Mouse (Mus musculus) hindbrain, embryonic 11.5 days (tissue): ENCODE results near the gene Zfp536. TPM values are rescaled to one million over a fixed set of nuclear protein-coding genes. Genes with fewer than 3 reads are reported as not detected.

Experiments used
- ATAC-seq: fragments of 200-750 bp; cut with Nextera tagmentation; 2 replicates; pipeline ENCODE4 v1.8.0; 2017; ENCODE audit warnings: mild to moderate bottlenecking, moderate TSS enrichment, moderate library complexity; ENCODE audit not compliant: low FRiP score
- DNase-seq: peaks from one replicate; pipeline ENCODE4 v3.0.0-alpha.2; 2015; ENCODE audit warnings: low spot score
- H3K27ac ChIP-seq: fragments of 300-500 bp; sonication (generic); 2 replicates; pipeline ENCODE4 v1.5.1; 2014; ENCODE audit warnings: mild to moderate bottlenecking, low read depth, low read length
- H3K27me3 ChIP-seq: fragments of 300-500 bp; sonication (generic); 2 replicates; pipeline ENCODE4 v1.6.1; 2014; ENCODE audit warnings: mild to moderate bottlenecking, low read length, moderate library complexity, mixed read lengths; ENCODE audit not compliant: control insufficient read depth, insufficient read depth
- H3K36me3 ChIP-seq: fragments of 300-500 bp; sonication (generic); 2 replicates; pipeline ENCODE4 v1.6.1; 2014; ENCODE audit warnings: mild to moderate bottlenecking, low read length, moderate library complexity, mixed read lengths; ENCODE audit not compliant: control insufficient read depth, insufficient read depth
- H3K4me1 ChIP-seq: fragments of 300-500 bp; sonication (generic); replicated peaks from 2 replicates; pipeline ENCODE4 v1.6.1; 2014; ENCODE audit warnings: low read length, mixed read lengths; ENCODE audit not compliant: control insufficient read depth, insufficient read depth
- H3K4me2 ChIP-seq: fragments of 300-500 bp; sonication (generic); replicated peaks from 2 replicates; pipeline ENCODE4 v1.6.1; 2014; ENCODE audit warnings: mild to moderate bottlenecking, low read depth, low read length
- H3K4me3 ChIP-seq: fragments of 300-500 bp; sonication (generic); 2 replicates; pipeline ENCODE4 v1.5.1; 2014; ENCODE audit warnings: low read depth, low read length
- H3K9ac ChIP-seq: fragments of 300-500 bp; sonication (generic); 2 replicates; pipeline ENCODE4 v1.6.1; 2014; ENCODE audit warnings: low read depth, low read length
- H3K9me3 ChIP-seq: fragments of 300-500 bp; sonication (generic); 2 replicates; pipeline ENCODE4 v1.6.1; 2016; ENCODE audit warnings: low read length; ENCODE audit not compliant: control insufficient read depth
- WGBS: fragments of 180-500 bp; shearing (Covaris S2); extraction: QIAGEN DNeasy Blood & Tissue Kit; methylation state at CpG from one replicate; pipeline ENCODE4 v1.1.7; 2014; 5-methylcytosine and 5-hydroxymethylcytosine counted together
- polyA plus RNA-seq: library from polyadenylated mRNA; unstranded; fragments of >200 nt; fragmentation: Nextera tagmentation; extraction: Ambion mirVana; gene quantifications from 2 replicates; pipeline ENCODE4 v1.2.1, GENCODE M21; 2014

Gene Zfp536
- polyA plus RNA-seq, 1 experiment from 2014 or later, result 34.2 TPM

- Histone ChIP-seq H3K27me3 (no peaks in the 10 kb centered on the region), H3K4me1 (no peaks in the 10 kb centered on the region), H3K4me3 (no peak overlapping the region), H3K27ac (no peak overlapping the region), H3K4me2 (no peak overlapping the region), H3K9ac (no peak overlapping the region), H3K9me3 (no peaks in the 10 kb centered on the region), H3K36me3 (no peaks in the 10 kb centered on the region)
- DNase-seq, result no peak
- ATAC-seq, result no peak
Observed at GRCm38 (mm10) chr7:37426061-37426460, 347.4 kb downstream of the Zfp536 start.

DNA sequence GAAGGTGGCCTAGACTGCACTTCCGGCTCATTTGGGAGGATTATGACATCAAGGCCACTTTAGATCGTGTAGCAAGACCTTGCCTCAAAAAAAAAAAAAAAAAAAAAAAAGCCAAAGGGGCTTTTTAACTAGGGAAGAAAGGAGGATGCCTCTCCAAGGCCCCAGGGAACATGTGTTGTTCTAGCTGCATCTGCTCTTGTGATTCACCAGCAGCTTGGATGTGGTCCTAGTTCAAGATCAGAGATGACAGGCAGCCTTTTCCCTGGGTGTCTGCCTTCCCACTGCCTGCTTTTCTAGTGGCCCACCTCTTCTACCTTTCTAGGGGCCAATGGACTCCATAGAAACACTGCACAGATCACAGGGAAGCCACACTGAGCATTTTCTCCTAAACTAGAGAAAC lies 350.5 kb downstream of the Zfp536 start:
- Histone ChIP-seq H3K9me3 (no peaks in the 10 kb centered on the region), H3K36me3 (no peaks in the 10 kb centered on the region), H3K27me3 (no peaks in the 10 kb centered on the region), H3K4me1 (no peaks in the 10 kb centered on the region), H3K27ac (no peak overlapping the region), H3K4me2 (no peak overlapping the region), H3K4me3 (no peak overlapping the region), H3K9ac (no peak overlapping the region)
- DNase-seq (no peak), ATAC-seq (no peak)
- WGBS, result 64% methylated on average over 2 of the region's 2 CpGs

Other genes with a start within 250 kb of the Zfp536 start
- gene Uri1, start 249.9 kb upstream of the Zfp536 start, polyA plus RNA-seq, result 34.7 and 40.2 TPM in 2 replicates